Mouse (Mus musculus) liver, adult 2 months (tissue): ENCODE measurements around the gene Pla2g6.

Experiments
- CTCF ChIP-seq: fragments of 200-500 bp; IDR thresholded peaks from 2 replicates; pipeline ENCODE4 v1.5.1; 2011; ENCODE audit warnings: low read depth, low read length, control low read depth
- POLR2A ChIP-seq: fragments of 200-500 bp; IDR thresholded peaks from 2 replicates; pipeline ENCODE4 v1.6.1; 2011; ENCODE audit warnings: low read length, control low read depth; ENCODE audit not compliant: insufficient read depth; ENCODE audit errors: extremely low read depth

- TF ChIP-seq POLR2A, result no peak
- TF ChIP-seq CTCF, result no peak
Observed at GRCm38 (mm10) chr15:79330521-79330920, 2.3 kb upstream of the Pla2g6 start.
